Mouse (Mus musculus) forebrain, embryonic 14.5 days (tissue): ENCODE results near the gene Hcn4. TPM values are rescaled to one million over a fixed set of nuclear protein-coding genes. Genes with fewer than 3 reads are reported as not detected.

Experiments used
- ATAC-seq: fragments of 200-750 bp; cut with Nextera tagmentation; 2 replicates; pipeline ENCODE4 v1.8.0; 2017; ENCODE audit warnings: mild to moderate bottlenecking, moderate library complexity
- DNase-seq: peaks from one replicate; pipeline ENCODE4 v3.0.0-alpha.2; 2015; ENCODE audit warnings: low spot score
- H3K27ac ChIP-seq: fragments of 300-500 bp; sonication (generic); 2 replicates; pipeline ENCODE4 v1.5.1; 2014; ENCODE audit warnings: low read depth, mild to moderate bottlenecking, control low read depth, low read length, moderate library complexity
- H3K27me3 ChIP-seq: fragments of 300-500 bp; sonication (generic); replicated peaks from 2 replicates; pipeline ENCODE4 v1.6.1; 2014; ENCODE audit warnings: low read length, control low read depth, mixed read lengths; ENCODE audit not compliant: control insufficient read depth, insufficient read depth
- H3K36me3 ChIP-seq: fragments of 300-500 bp; sonication (generic); 2 replicates; pipeline ENCODE4 v1.6.1; 2014; ENCODE audit warnings: low read length, control low read depth; ENCODE audit not compliant: control insufficient read depth, insufficient read depth
- H3K4me1 ChIP-seq: fragments of 300-500 bp; sonication (generic); 2 replicates; pipeline ENCODE4 v1.6.1; 2014; ENCODE audit warnings: antibody characterized with exemption, low read length, control low read depth; ENCODE audit not compliant: control insufficient read depth, insufficient read depth
- H3K4me2 ChIP-seq: fragments of 300-500 bp; sonication (generic); 2 replicates; pipeline ENCODE4 v1.6.1; 2014; ENCODE audit warnings: mild to moderate bottlenecking, control low read depth, low read length
- H3K4me3 ChIP-seq: fragments of 300-500 bp; sonication (generic); 2 replicates; pipeline ENCODE4 v1.5.1; 2014; ENCODE audit warnings: low read depth, low read length, control low read depth
- H3K9ac ChIP-seq: fragments of 300-500 bp; sonication (generic); 2 replicates; pipeline ENCODE4 v1.6.1; 2014; ENCODE audit warnings: mild to moderate bottlenecking, low read length, control low read depth, moderate library complexity
- H3K9me3 ChIP-seq: fragments of 300-500 bp; sonication (generic); replicated peaks from 2 replicates; pipeline ENCODE4 v1.6.1; 2016; ENCODE audit warnings: low read length, control low read depth, mixed read lengths; ENCODE audit not compliant: control insufficient read depth
- WGBS: fragments of 180-500 bp; shearing (Covaris S2); extraction: QIAGEN DNeasy Blood & Tissue Kit; methylation state at CpG from one replicate; pipeline ENCODE4 v1.1.7; 2014; 5-methylcytosine and 5-hydroxymethylcytosine counted together
- polyA plus RNA-seq: library from polyadenylated mRNA; unstranded; fragments of >200 nt; fragmentation: Nextera tagmentation; extraction: Ambion mirVana; gene quantifications from 2 replicates; pipeline ENCODE4 v1.2.1, GENCODE M21; 2014

Hcn4 gene
- polyA plus RNA-seq, 1 experiment from 2014 or later: 2.6 TPM

GRCm38 (mm10) chr9:58889782-58890448 lies 66.7 kb downstream of the Hcn4 start:
- H3K4me1 ChIP-seq: no peaks in the 10 kb centered on the region
- no peak overlapping the region for H3K9ac ChIP-seq
- no peak overlapping the region for H3K4me3 ChIP-seq
- WGBS: 90% methylated on average over 12 of the region's 12 CpGs
- no peak overlapping the region for H3K27ac ChIP-seq
- H3K9me3 ChIP-seq: no peaks in the 10 kb centered on the region
- H3K36me3 ChIP-seq: peaks cover 59% of the 10 kb centered on the region
- ATAC-seq (no peak), DNase-seq (no peak)
- H3K4me2 ChIP-seq: no peak overlapping the region
- H3K27me3 ChIP-seq: no peaks in the 10 kb centered on the region

- ATAC-seq (no peak), DNase-seq (no peak)
- Histone ChIP-seq H3K27me3 (no peaks in the 10 kb centered on the region), H3K9ac (no peak overlapping the region), H3K4me2 (no peak overlapping the region), H3K4me3 (no peak overlapping the region), H3K27ac (no peak overlapping the region), H3K36me3 (peaks cover 55% of the 10 kb centered on the region), H3K4me1 (no peaks in the 10 kb centered on the region), H3K9me3 (no peaks in the 10 kb centered on the region)
- WGBS: 90% methylated on average over 8 of the region's 8 CpGs
These were observed 67.7 kb downstream of the Hcn4 start for GRCm38 (mm10) chr9:58890893-58891292.

- no peak overlapping the region for H3K4me3 ChIP-seq
- 92% methylated on average over 6 of the region's 6 CpGs for whole genome bisulfite sequencing
- DNase-seq: no peak
- H3K27ac ChIP-seq: no peak overlapping the region
- H3K27me3 ChIP-seq: no peaks in the 10 kb centered on the region
- no peaks in the 10 kb centered on the region for H3K4me1 ChIP-seq
- no peak for ATAC-seq
- H3K36me3 ChIP-seq: peaks cover 50% of the 10 kb centered on the region
- H3K4me2 ChIP-seq: no peak overlapping the region
- H3K9me3 ChIP-seq: no peaks in the 10 kb centered on the region
- no peak overlapping the region for H3K9ac ChIP-seq
These were observed 68.8 kb downstream of the Hcn4 start for GRCm38 (mm10) chr9:58891840-58892640.

GRCm38 (mm10) chr9:58899602-58900001 lies 76.4 kb downstream of the Hcn4 start:
- no peaks in the 10 kb centered on the region for H3K27me3 ChIP-seq
- H3K9me3 ChIP-seq: no peaks in the 10 kb centered on the region
- no peak for DNase-seq
- no peak overlapping the region for H3K9ac ChIP-seq
- no peaks in the 10 kb centered on the region for H3K4me1 ChIP-seq
- no peak overlapping the region for H3K27ac ChIP-seq
- H3K4me2 ChIP-seq: no peak overlapping the region
- H3K36me3 ChIP-seq: peaks cover 37% of the 10 kb centered on the region
- H3K4me3 ChIP-seq: no peak overlapping the region
- no peak for ATAC-seq

- Histone ChIP-seq H3K9ac (no peak overlapping the region), H3K4me1 (no peaks in the 10 kb centered on the region), H3K4me3 (no peak overlapping the region), H3K9me3 (no peaks in the 10 kb centered on the region), H3K4me2 (no peak overlapping the region), H3K27ac (no peak overlapping the region), H3K36me3 (peaks cover 52% of the 10 kb centered on the region), H3K27me3 (no peaks in the 10 kb centered on the region)
- ATAC-seq (no peak), DNase-seq (peak; percentile 82)
- 63% methylated on average over 6 of the region's 6 CpGs for WGBS
These were observed 79.8 kb downstream of the Hcn4 start for GRCm38 (mm10) chr9:58902869-58903585.

Other genes starting within 250 kb of the Hcn4 start
- 144 and 158 TPM in 2 replicates for gene Nptn, start 241.2 kb upstream of the Hcn4 start, polyA plus RNA-seq
- 0.83 and 0.90 TPM in 2 replicates for gene Rec114, start 79.4 kb upstream of the Hcn4 start, polyA plus RNA-seq
- 41.7 and 50.9 TPM in 2 replicates for gene Neo1, start 213.0 kb downstream of the Hcn4 start, polyA plus RNA-seq